Mouse (Mus musculus): Measurements from ENCODE around the gene Nckipsd. TPM values are rescaled to one million over a fixed set of nuclear protein-coding genes. Genes with fewer than 3 reads are reported as not detected.

Gene Nckipsd
- 15.1 TPM for total RNA-seq (2023)

DNA sequence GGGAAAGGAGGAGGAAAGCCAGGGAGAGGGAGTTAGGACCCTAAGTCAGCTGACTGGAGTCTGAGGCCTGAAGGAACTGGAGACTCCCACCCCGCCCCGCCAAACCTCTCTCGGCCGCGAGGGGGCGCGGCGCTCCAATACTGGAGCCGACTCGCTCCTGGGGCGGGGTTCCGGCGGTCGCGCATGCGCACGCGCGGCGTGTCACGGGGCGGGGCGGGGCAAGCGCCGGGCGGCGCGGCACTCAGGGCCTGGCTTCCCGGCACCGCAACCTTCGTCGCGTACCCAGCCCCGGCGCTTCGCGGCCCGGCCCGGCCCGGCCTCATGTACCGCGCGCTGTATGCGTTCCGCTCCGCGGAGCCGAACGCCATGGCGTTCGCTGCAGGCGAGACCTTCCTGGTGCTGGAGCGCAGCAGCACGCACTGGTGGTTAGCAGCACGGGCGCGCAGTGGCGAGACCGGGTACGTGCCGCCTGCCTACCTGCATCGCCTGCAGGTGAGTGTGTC, at the start of gene Nckipsd:
Gene Nckipsd, plus strand, starts transcription at position 206 of the 503 bp plus-strand sequence.

DNA sequence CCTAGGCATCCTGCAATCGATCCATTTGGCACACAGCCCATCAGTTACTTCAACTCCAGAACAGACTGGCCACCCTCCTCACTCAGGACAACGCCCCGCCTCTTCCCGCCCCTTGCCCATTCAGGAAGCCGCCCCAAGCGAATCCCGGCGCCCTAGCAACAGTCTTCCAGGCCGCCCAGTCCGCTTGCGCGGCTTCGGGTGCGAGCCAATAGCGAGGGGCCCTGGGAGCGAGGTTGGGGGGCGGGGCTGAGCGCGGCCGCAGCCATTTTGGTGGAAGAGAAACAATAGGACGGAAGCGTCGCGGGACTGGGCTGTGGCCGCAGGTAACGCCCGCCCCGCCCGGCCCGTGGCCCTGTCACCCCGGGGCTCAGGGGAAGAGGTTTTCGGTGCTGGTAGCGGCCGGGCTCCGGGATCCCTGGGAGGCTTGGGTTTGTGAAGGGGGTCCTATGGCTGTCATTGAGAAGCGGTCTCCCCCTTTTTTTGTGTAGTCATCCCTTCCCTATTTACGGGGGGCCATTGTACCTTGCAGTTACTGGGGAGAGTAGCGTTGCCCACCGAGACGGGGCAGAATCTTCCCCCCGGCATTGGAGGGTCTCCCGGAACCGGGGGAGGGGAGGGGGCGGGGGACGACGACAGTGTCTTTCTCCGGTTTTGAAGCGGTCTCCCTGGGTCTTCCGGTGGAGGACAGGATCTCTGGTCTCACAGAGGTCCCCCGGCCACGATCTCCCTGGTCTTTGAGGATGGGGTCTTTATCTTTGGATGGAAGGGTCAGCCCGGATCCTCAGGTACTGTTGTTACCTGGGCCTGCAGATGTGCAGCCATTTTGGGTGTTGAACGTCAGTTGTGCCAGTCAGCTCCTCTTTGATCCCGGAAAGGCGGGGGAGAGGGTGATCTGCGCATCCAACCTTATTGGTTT, 24.4 kb upstream of the Nckipsd start, which contains the start of gene Ip6k2:
Gene Ip6k2, plus strand, starts transcription at position 249 of the 916 bp plus-strand sequence.

DNA sequence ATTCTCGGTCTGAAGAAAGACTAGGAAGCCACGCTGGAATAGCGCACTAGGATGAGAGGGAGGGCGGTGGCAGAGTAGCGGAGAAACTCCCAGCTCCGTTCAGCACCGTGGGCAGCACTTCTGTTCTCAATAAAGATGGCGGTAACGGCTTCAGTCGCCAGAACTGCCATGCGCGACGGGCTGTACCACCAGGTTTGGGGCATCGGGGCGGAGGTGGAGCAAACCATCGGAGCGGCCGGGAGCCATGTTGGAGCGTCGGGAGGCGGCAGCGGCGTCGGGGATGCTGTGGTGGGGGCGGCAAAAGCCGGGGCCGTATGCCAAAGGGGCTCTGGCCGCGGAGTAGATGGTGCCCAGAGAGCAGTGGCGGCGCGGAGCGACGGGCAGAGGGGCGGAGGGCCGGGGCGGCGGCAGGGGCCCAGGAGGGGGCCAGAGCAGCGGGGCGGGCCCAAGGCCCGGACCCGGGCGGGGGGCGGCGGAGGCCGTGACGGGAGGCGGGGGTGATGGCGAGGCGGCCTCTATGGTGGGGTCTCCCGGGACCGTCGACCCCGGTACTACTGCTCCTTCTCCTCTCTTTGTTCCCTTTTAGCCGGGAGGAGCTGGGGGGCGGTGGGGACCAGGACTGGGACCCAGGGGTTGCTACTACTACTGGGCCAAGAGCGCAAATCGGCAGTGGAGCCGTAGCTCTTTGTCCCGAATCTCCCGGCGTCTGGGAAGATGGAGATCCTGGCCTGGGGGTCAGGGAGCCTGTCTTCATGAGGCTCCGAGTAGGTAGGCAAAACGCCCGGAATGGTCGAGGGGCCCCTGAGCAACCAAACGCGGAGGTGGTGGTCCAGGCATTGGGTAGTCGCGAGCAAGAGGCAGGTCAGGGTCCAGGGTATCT, 17.9 kb downstream of the Nckipsd start, which contains the start of gene Celsr3:
Gene Celsr3, plus strand, starts transcription at position 501 of the 880 bp plus-strand sequence.

DNA sequence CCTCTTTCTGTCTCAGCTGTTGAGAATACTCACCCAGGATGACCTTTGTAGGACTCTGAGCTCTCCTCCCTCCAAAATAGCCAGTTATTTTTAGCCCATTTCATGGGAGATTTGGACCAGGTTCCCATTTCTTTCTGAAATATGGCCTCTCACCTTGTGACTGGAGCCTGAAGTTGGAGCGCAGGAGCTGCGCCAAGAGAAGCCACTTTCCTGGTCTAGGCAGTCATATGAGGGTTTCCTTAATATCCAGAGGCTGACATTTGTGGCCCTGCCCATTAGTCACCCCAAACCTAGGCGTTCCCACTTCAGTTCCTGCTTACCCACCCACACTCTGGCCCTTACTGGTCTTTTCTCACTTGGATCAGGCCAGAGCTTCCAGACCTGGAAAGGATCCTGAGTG, 44.8 kb downstream of the Nckipsd start, which contains the start of gene Slc26a6:
Gene Slc26a6, plus strand, starts transcription at position 308 of the 400 bp plus-strand sequence.

Other genes with a start within 250 kb of the Nckipsd start
- gene Impdh2, start 248.1 kb upstream of the Nckipsd start, total RNA-seq (2023): 204 TPM
- 18.4 TPM for gene Ndufaf3, start 240.9 kb upstream of the Nckipsd start, total RNA-seq (2023)
- gene Dalrd3, start 238.5 kb upstream of the Nckipsd start, total RNA-seq (2023): 48.9 TPM
- 30.9 TPM for gene Wdr6, start 229.6 kb upstream of the Nckipsd start, total RNA-seq (2023)
- gene P4htm, start 210.7 kb upstream of the Nckipsd start, total RNA-seq (2023): 8.6 TPM
- gene Arih2, start 159.0 kb upstream of the Nckipsd start, total RNA-seq (2023): 149 TPM
- 19.7 TPM for gene Slc25a20, start 146.3 kb upstream of the Nckipsd start, total RNA-seq (2023)
- gene Prkar2a, start 119.1 kb upstream of the Nckipsd start, total RNA-seq (2023): 10.8 TPM
- 64.3 TPM for gene Ip6k2, start 24.6 kb upstream of the Nckipsd start, total RNA-seq (2023)
- gene Celsr3, start 18.0 kb downstream of the Nckipsd start, total RNA-seq (2023): 0.15 TPM
- gene Slc26a6, start 44.9 kb downstream of the Nckipsd start, total RNA-seq (2023): 20.9 TPM
- 1.7 TPM for gene Tmem89, start 106.3 kb downstream of the Nckipsd start, total RNA-seq (2023)
- 185 TPM for gene Uqcrc1, start 128.3 kb downstream of the Nckipsd start, total RNA-seq (2023)
- gene Col7a1, start 145.2 kb downstream of the Nckipsd start, total RNA-seq (2023): 5.4 TPM
- gene Ucn2, start 177.6 kb downstream of the Nckipsd start, total RNA-seq (2023): not detected
- gene Pfkfb4, start 183.4 kb downstream of the Nckipsd start, total RNA-seq (2023): 14.8 TPM
- gene Shisa5, start 230.2 kb downstream of the Nckipsd start, total RNA-seq (2023): 2,826 TPM

All from CD4-positive naive resting alpha-beta T cell, adult 57 days (primary cell).